Mouse (Mus musculus) frontal cortex, postnatal 10 days (tissue): ENCODE data around the gene Ptprm.

Source experiments
- DNase-seq, 2 experiments: peaks; one replicate each; pipeline ENCODE4 v3.0.0; 2022; ENCODE audit warnings: low spot score in 2 of 2, mixed read lengths in 1 of 2

The Ptprm gene

DNA sequence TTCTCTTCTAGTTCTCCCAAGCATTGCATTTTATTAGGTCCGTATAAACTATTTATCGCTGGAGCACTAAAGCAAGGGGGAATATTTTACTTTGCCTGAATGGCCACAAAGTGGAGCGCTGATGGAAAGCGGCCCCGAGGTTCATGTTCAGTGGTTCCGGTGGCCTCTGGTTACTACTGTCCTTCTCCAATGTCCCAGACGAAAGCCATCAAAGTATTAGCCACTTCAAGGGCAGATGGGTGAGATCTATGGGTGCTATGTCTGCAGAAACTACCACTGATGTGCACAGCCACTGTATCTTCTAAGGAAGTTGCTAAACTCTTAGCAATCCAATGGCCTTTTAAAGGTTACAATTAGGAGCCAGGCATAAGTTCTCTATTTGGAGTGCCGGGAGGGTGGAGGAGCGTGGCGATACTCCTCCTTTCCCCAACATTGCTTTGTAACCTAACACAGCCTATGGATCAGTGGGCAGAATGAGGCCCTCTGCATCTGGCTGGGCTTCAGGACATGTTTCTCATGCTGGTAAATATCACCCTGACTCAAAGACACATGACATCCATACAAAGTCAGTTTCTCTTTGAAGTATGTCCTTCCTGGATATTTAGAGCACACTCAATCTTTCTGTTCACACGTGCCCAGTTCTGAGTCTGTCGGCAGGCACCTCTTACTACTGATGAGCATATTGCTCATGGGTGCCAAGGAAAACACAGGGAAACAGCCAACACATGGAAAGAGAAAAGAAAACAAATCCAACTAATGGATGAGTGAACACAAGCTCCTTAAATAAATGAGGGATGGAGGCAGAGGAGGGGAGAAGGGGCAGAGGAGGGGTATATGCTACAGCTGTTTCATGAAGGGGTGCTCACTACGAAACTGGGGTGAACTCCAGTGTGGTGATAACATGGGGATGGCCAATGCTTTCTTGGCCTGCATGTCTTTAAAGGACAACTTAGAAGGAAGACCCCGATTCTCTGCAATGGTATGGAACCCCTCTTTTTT lies 584.6 kb downstream of the Ptprm start:
- DNase-seq, result no peak

DNA sequence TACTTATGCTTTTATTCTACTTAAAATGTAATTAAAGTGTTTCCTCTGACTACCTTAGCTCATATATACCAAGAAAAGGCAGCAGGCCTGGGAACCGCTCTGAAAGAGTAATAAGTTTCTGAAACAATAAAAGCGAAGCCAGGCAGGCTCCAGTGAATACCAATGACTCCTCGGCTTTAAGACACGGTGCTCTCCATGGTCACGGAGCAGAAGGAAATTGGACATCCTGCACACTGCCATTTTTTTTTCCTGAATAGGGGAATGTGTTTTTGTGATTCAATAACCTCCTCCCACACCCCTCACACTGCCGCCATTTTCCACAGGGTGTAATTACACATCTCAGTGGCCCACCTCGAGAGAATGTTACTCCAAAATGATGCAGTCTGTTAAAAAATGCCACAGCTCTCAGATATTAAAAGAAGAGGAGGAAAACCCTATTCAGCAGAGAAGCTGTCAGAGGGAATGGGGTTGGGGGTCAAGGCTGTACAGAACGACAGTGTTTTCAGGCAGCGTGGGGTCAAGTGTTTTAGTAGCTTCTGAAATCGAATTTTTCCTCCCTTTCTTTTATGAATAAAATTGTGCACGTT lies 585.5 kb downstream of the Ptprm start:
- DNase-seq, result no peak

DNA sequence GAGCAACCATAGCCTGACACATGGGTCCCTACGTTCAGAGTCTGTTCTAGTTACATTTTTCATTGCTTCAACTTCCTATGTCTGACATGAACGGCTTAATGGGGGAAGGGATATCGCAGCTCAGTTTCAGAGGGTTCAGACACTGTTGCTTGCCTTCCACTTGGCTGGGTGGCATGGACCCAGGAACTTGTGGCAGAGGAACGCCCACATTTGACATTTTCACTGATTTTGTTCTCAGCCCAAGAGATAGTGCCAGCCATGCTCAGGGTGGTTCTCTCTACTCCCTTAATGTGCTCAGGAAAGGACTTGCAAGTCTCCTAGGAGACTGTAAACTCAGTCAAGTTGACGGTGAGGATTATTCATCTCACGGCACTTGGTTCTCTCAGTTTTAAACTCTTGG lies 588.1 kb downstream of the Ptprm start:
- DNase-seq, result no peak

DNA sequence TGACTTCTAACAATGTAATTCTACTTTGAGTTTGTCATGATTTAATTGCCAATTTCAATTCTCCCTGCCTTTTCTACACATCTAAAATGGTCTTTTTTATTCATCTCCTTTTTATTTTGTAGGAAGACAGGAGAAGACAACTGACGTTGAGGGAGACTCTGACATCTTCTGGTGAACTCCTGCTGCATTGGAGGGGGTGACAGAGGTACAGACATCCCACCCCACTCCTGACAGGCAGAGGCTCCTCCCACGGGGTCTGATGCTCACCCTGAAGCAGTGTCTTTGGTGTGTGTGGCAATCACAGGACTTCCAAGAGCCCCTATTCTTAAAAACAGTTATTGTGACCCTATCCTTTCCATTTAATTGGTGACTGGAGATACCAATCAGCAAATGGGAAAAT lies 589.8 kb downstream of the Ptprm start:
- no peak for DNase-seq

DNA sequence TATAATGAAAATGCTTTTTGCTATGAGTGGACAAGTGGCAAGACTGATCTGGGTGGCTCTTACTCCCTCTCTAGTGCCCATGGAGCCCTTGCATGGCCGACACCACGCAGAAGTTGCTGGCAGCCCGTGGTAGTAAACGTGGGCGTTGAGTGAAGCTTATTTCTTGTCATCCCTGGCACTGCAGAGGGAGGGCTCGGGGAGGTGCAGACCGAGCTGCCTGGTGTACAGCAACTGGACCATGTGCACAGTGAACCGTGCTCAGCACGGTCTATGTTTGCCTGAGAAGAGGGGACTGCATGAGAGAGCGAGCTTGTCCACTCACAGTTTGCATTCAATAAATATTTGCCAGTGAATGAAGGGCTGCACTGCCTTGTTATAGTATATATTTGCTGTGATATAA lies 591.5 kb downstream of the Ptprm start:
- DNase-seq, result no peak

DNA sequence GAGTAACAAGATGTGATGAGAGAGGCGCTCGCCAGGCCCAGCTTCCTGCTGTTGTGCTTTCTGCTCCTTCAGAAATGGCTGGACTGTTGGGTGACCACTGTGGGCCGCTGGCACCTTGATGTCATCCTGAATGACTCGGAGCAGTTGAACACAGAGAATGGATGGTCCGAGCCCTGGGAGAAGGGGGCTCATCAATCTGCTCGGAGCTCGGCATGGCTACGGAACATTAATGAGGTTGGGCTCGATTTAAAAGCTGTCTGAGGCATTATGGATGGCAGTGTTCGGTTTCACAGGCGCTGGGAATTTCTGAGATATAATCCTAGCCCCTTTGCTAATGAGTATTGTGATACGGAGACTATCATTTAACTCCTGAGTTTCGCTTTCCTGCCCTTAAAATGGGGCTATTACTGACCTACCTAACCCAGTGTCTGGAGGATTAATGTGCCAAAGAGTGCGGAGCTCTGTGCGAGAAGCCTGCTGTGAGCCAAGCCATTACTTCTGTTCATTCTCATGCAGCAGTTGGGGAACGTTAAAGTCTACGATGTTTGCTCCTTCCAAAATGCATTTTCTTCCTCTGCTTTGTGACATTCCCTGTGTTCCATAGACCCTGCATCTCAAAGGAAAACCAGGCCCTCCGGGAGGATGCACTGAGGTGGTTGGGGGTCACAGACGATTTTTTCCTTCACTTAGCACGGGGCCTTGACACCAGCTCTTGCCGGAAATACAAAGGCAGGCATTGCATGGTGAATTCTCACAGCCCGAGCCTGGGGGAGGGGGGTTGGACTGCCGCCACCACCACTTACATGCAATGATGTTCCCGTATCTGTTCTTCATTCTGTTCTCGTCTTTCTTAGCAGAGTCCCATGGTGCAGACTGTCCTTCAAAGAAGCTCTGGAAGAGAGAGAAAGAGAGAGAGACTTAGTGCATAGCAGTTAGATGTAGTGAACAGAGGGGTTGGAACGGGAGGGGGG lies 592.6 kb downstream of the Ptprm start:
- no peak for DNase-seq

DNA sequence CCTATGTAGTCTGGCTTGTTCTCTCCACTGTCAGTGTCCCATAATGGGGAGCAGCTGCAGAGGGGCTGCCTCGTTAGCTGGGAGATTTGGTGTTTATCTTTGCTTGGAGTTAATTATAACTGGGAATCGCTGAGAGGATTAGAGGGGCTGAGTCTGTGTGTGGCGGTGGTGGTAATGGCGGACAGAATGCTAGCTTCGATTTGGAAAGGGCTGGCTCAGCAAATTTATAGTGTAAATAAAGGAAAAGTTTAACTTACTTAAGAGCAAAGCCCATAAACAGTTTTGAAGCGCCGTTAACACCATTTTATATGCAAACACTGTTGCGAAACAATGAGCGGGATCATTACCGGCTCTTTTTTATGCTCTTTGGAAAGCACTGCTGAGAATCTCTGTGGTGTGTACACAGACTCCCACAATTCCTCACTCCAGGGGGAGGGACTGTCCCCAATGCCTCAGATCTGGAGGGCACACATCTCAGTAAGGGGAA lies 597.2 kb downstream of the Ptprm start:
- no peak for DNase-seq

DNA sequence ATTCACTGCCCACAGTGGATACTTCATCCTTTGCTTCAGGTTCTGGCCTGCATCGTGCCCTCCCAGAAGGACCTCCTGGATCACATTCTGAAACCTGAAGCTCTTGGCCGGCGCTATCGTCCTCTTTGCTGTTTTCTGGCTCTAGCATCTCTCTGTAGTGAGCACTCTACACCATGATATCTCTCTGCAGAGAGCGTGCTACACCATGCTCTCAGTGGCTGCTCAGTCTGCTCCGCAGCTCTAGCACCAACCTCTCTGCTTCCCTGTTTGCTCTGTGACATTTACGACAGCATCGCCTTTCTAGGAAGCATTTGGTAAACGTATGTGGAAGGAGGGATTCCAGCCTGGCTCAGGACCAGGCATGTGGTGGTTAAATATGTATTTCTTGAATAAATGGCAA lies 597.8 kb downstream of the Ptprm start:
- no peak for DNase-seq

DNA sequence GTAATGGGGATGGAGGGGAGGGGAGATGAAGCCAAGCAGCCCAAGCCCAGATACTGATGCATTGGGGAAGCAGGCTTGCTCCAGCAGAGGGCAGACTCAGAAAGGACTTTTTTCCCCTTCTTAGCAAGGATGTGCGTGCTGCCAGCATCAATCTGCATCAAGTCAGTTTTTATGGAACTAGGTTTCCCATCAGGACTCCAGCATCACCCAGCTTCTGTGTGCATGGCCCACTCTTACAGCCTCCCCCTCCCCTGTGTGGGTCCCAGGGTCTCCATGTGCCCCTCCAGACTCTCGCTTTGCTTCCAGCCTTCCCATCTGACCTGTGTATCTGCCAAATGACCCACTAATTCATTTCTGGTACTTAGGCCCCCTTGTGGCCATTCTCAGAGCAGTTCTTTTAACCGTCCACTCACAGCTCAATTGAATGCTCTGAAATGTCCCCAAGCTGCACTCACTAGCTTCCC lies 599.0 kb downstream of the Ptprm start:
- peak; percentile 20 to 44 for DNase-seq

DNA sequence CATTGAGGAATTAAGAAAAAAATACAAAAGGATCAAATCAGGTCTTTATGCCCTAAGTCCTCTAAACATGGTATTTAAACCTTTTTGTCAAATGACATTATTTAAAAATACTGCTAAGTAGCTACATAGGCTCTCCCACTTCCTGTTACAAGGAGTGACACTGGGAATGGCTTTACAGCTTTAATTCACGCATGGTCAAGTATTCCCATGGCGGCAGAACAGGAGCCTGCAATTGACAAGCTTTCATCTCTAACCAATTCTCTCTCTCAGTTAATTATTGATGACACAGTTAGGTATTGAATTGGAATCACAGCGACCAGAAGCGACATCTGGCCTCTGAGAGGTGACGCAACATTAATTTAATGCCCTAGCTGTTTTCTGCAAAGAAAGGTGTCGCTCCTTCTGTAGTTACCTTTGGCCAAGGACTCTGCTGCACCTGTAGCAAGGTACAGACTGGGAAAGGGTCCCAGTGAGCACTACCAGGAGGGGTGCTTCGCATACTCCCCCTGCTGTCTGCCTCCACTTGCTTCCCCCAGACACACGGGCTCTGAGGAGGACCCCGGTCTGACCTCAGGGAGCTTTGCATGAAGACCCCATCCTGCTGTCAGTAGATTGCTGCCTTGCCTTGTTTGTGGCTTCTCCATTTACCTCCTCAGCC lies 599.9 kb downstream of the Ptprm start:
- DNase-seq, result no peak

DNA sequence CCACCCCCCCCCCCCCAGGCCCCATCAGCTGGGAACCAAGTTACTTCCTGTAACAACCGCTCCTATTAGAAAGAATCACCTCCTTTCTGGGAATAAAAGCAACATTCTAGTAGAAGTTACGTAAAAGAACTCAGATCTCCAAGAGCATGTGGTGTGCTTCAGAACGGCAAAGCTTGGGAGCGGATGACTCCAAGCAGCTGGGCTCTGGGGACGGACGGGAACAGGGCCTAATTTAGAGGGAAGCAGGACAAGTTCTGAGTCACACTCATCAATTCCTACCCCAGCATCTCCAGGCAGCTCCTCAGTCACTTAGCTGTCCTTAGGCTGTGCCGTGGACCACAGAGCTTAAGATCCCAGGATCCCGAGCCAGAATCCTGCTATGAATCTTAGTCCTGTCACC lies 602.5 kb downstream of the Ptprm start:
- DNase-seq, result no peak

DNA sequence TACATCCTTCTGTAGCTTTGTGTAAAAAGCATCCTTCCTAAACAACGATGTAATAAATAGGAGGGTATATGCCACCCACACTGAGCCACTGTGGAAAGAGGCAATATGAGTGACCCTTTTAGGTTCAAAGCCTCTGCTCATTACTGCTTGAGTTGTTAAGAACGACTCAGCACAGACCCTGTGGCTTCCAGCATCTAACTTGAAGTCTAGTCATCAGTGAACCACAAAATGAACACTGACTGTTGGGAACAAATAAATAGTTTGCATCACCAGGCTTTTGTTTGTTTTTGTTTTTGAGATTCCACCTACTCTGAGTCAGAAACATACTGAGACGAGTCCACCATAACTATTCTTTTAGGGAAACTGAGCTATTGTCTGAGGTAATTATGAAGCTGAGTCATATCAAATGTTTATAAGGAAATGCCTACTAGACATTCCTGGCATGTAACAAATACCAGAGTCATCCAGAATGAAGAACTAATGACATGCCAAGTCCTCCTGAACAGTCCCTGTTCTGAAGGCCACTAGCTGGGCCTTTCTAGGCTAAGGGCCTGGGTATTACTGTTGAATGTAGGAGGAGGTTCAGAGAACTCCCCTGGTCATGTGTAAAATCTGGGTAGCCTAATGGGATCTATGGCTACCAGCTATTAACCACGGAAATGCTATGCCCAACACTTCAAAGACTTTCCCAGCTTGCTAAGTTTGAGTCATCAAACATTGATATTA lies 603.6 kb downstream of the Ptprm start:
- DNase-seq, result no peak

DNA sequence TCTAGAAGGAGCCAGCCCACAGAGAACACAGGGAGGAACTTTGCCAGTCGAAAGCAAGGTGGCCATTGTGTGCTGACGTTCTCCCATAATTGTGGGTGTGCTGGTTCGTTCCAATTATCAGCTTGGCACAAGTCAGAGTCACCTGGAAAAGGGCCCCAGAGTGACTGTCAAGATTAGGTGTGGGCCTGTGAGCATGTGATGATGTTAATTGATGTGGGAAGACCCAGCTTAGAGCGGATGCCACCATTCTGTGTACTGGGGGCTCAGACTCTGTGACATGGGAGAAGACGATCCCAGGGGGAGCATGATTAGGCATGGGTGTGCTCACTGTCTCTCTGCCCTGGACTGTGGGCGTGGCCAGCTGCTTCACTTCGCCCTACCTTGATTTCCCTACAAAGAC lies 604.3 kb downstream of the Ptprm start:
- no peak for DNase-seq

DNA sequence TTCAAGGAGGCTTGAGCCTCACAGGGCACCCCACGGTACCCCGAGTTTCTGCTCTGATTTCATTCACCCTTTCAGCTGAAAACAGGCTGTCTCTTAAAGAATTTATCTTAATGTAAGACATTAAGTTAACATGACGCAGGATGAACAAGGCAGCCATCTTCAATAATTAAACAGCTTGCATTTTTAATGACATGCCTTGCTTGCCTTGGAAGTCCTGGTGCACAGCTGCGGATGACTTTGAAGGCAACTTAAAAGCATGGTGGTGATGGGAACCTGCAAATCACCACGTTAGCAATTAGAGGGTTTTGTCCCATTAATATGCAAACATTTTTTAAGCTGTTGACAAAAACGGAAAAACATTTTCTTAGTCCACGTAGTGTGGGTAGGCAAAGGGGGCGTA lies 607.8 kb downstream of the Ptprm start:
- DNase-seq, result no peak

DNA sequence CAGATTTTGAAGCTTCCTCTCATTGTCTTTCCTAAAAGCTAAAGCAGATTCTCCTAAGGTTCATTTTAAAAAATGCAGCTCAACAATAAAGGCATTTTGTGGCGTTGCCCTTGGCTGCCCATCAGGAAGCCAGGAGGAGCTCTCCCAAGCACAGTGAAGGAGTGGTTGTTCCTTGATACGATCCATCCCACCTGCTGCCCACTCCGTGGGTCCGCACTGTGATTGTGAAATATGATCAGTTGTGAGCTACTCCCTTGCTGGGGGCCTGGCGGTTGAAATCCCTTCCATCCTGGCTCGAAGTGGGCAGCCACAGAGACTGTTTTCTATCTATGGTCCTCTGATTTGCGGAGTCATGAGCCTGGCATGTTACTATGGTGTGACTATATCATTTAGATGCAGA lies 610.9 kb downstream of the Ptprm start:
- DNase-seq, result no peak

DNA sequence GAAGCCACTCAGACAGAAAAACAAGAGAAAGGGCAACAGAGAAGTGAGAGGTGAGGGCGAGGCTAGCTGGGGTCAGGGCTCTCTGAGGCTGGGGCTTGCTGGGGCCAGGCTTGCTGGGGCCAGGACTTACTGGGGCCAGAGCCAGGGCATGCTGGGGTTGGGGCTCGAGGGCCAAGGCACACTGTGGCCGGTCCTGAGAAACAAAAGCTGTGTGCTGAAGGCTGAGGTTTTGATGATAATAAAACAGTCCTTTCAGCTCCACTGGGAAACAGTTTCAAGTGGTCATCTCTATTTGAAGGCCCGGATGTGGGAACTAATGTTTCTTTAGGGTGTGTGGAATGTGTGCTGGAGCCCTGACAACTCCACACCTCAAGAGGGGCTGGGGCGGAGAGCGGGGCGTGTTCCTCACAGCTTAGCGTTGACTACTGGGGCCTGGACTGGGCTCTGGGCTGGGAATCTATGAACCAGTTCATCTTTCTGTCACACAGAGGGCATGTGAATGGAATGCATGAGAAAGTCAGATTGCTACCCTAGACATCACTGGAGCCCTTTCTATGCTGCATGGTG lies 615.4 kb downstream of the Ptprm start:
- no peak for DNase-seq

DNA sequence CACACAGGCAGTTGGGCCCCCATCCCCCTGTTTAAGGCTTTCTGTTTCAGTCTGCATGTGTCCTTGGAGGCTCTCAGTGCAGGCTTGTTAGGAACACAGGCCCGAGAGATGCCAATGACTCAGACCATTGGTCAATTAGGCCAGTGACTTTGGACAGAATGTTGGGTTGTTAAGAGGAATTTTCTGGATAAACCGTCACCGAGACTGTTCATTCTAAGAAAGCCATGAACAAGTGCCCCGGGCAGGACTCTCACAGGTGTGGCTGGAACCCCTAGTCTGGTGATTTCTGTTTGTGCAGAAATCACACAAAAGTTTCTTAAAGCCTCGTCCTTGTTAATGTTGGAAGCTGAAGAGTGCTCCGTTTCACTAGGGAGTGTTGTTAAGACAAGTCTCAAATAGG lies 615.9 kb downstream of the Ptprm start:
- no peak for DNase-seq

DNA sequence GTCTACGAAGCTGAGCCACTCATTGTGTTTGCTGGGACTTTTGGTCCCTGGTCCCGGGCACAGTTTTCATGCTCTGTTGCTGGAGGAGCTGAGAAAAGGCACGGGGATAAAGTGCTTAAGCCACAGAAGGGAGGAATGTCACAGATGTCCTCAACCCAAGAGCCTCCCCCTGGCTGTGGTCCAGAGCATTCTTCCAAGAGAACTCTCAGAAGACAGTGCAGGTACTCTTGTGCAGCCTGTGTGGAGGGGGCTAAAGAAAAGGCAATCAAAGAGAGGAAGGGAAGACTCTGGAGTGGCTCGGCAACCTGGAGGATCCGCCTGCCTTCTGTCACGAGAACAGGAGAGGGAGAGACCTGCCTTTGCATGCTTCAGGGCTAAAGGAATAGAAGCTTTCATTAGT lies 617.8 kb downstream of the Ptprm start:
- DNase-seq, result no peak

DNA sequence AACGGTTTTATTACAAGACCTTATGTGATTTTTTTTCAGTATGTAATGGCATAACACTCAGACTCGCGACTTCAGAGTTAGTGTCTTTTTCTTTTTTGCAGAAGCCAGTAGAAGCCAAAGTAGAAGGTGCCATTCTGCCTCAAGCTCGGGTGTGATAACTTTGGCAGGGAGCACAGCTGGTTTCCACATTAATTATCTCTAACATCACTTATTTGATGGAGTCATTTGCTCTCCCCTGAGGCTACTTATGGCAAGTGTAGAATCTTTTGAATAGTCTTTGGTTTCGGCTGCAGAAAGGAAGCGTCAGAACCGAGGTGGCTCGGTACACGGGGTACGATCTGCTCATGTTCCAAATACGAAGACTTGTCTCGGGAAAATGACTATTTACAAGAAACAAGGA lies 620.7 kb downstream of the Ptprm start:
- DNase-seq, result no peak

DNA sequence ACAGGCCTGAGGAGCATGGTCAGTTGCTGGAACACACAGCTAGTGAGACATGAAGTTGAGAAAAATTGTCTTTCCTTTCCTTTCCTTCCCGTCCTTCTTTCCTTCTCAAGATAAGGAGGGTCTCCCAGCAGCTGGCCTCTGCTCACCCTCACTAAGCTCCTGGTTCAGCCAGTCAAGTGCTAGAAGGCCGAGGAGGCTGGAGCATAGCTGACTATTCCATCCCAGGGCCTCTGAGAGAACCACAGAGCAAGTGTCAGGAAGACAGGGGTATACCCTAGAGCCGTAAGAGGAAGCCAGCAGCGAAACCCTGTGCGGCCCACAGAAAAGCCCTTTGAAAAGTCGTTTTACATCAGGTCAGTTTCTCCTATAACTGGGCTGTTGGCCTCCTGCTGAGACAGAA lies 624.3 kb downstream of the Ptprm start:
- DNase-seq, result no peak
